Mouse (Mus musculus): ENCODE measurements around the gene Dntt.

Dntt gene

GRCm38 (mm10) chr19:41013591-41013990, 15.5 kb upstream of the Dntt start:
- no peak for DNase-seq

GRCm38 (mm10) chr19:41014003-41014402, 15.1 kb upstream of the Dntt start:
- DNase-seq = no peak

DNA sequence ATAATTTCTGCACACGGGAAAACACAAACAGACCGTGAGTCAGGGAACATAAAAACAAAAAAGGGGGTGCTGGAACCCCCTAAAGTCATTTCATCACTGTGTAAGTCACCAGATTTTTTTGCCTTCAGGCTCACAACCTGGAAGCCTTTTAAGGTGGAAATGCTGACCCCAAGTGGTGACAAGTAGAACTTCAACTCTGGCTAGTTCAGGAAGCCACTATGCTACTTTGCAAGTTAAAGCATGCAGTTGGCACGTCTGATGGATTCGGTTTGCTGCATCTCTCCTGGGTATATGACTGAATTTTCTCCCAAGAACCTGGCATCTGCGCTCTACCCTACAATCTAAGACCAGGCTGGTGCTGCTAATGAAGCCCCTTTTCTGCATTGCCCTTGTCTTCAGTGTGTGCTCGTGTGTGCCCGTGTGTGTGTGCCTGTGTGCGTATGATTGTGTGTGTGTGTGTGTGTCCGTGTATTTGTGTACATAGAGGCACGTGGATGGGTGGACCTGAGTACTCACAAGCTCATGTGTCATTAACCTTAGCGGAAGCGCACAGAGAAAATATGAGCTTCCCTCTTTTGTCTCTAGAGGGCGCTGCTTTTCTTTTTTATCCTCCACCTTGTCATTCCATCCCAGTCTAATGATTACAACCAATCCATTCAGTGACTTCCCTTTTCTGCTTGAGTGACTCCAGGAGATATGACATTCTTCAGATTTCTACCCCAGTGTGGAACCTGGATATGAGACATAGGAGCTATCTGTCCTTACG, 12.9 kb upstream of the Dntt start:
- peak; percentile 40 for DNase-seq

GRCm38 (mm10) chr19:41019164-41019675, 9.9 kb upstream of the Dntt start:
- no peak for DNase-seq

DNA sequence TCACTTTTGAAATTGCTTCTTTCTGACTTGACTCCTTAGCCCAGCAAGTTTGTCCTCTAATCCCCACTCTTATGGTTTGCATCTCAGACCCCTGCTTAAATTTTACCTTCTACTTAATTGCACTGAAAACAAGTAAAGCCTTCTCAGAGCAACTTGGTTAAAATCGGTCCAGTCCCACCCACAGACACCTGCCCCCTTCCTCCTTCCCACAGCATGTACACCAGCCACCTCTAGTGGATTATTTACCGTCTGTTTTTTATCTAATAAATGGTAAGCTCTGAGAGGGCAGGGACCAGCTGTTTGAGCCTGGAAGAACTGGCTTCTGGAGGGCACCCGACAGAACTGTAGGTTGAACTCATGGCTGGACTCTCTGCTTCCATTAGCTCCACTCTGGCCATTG, 8.5 kb upstream of the Dntt start:
- no peak for DNase-seq

DNA sequence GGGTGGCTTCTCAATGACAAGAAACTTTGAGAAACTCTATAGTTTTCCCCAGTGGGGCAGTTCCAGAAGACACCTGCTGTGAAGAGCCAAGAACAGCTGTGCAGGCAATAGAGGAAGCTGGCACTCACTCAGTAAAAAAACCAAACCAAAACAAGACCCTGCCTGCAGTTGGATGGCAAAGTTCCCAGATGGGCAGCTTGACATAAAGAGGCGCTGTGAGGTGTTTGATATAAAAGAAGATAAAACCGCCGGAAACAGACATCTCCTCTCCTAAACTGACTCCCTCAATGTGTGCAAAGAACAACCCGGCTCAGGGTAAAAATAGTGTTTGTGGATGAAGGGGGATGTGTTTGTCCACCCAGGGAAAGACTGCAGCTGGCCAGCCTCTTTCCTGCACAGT, 6.8 kb upstream of the Dntt start:
- DNase-seq = peak; percentile 23

DNA sequence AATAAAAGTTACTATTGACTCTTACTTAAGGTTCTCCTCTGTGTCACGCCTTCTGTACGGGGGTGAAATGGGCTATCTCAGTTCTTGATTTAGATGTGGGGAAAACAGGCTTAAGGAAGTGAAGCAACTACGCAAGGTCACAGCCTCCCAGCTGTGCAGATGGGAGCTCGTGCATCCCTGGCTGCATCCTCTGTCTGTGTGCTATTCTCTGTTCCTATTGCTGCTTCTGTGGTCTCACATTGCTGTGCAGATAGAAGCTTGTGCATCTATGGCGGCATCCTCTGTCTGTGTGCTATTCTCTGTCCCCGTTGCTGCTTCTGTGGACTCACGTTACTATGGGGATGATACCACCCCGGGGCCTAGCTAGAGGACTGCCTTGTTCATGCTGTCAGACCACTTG, 2.5 kb upstream of the Dntt start:
- no peak for DNase-seq

GRCm38 (mm10) chr19:41027024-41027423, 2.1 kb upstream of the Dntt start:
- no peak for DNase-seq

DNA sequence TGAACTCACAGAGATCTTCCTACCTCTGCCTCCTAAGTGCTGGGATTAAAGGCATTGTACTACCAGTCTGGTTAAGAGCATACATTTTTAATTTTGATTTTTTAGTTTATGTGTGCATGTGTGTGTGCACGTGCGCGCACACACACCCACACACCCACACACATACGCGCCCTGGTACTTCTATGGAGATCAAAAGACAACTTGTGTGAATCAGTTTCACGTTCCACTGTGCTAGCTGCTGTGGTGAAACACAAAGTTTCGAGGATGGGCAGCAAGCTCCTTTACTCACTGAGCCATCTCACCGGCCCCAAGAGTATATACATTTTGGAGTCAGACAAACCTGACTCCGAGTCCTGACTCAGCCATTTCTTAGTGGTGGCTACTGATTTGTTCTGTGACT, 1.5 kb upstream of the Dntt start:
- no peak for DNase-seq

GRCm38 (mm10) chr19:41030161-41030560, 1.1 kb downstream of the Dntt start:
- DNase-seq = no peak

DNA sequence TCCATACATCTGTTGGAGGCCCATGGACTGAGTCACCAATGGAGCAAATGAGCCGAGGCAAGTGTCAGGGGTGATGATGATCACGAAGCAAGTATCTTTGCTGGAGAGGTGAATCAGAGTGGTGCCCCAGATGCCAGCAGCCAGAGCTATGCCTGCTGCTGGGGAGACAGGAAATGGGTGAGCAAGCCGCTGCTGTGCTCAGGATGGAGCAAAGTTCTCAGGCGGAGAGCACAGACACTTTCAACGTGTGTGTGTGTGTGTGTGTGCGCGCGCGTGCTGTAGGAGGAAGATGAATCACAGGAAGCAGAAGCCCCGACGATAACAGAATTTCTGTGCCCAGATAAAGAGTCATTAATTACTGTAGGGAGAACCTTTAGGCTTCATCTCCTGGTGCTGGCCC, 1.9 kb downstream of the Dntt start:
- no peak for DNase-seq

GRCm38 (mm10) chr19:41031869-41032268, 2.8 kb downstream of the Dntt start:
- DNase-seq = no peak

DNA sequence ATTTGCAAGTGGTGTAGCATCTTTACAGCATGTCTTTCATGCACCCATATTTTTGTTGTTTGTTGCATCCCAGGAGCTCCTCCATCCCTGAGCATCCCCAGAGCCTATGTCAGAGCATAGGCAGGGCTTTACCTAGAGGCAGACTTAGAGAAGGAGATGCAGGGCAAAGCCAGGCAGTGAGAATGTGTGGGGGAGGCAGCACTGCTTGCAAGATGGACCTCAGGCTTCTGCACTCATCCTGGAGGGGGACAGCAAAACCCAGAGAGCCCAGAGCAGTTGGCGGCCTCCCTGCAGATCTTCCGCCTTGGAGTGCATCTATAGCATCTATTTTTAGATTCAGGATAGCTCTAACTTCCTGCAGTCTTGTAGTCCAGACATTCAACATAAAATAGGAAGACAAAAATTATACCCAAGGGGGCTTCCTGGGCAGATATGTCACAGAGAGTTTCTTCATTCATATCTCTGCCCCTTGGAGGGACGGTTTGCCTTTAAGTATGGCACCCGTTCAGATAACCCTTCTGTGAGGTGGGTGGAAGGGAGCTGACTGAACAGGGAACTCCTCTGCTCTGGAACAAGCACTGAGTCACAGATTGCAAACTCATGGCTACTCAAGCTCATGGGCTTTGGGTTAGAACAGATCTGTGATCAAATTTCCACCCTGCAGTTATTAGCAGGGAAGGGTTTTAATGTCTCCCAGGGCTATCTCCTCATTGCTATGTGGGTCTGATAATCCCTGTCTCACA, 6.9 kb downstream of the Dntt start:
- DNase-seq = no peak

DNA sequence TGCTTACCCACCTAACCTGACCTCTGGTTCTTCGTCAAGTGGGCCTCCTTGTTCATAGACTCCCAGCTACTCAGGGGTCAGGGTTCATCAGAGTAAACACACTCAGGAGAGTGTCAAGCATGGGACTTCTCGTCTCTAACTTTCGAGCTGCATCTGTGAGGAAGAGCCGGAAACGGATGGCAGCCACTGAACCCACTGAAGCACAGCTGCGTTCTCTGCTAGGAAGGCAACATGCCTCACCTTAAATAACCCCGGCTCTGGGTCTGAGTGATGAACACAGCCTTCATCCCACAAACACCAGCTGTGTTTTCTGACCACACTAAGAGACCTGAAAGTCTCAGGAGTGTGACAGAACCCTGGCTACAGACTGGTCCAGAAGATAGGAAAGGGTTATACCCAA, 10.0 kb downstream of the Dntt start:
- DNase-seq = no peak

- no peak for DNase-seq
Observed at GRCm38 (mm10) chr19:41045091-41045770, 16.2 kb downstream of the Dntt start.

DNA sequence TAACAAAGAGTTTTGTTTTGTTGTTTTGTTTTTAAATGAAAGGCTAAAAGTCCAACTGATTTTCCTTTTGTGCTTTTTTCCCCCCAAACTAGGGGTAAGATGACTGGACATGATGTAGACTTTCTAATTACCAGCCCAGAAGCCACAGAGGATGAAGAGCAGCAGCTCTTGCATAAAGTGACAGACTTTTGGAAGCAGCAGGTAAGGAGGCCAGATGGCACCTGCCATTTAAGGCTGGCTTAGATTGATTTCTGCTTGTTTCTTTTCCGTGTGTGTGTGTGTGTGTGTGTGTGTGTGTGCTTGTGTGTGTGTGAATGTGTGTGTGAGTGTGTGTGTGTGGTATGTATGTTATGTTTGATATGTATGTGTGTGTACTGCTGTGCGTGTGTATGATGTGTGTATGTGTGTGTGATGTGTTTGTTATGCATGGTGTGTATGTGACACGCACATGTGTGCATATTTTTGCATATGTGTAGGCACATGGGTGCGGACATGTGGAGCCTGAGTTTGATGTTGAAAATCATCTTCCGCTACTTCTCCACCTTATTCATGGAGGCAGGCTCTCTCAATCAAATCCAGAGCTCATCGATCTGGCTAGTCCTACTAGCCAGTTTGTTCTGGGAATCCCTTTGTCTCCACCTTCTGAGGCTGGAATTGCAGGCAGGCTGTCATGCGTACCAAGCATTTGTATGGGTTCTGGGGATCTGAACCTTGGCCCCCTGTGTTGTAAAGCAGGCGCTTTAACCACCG, 18.5 kb downstream of the Dntt start:
- DNase-seq = peak; percentile 26

GRCm38 (mm10) chr19:41048187-41048559, 19.1 kb downstream of the Dntt start:
- no peak for DNase-seq

DNA sequence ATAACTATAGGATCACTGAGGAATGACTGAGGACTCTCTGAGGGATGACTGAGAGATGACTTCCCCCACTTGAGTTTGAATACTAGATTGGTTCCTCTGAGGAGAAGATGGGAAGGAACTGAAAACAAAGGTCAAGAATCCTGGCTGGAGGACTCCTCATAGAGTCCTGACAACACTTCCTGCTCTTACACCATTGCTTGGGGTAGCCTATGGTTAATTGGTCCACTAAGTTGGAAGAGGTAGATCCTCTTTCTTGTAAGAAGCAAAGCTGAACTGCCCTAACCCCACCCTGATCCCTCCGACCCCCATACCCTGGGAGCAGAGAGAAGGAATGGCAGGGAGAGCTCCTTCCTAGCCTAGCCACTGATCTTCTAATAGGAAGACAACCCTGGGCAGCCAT, 22.6 kb downstream of the Dntt start:
- DNase-seq = no peak

DNA sequence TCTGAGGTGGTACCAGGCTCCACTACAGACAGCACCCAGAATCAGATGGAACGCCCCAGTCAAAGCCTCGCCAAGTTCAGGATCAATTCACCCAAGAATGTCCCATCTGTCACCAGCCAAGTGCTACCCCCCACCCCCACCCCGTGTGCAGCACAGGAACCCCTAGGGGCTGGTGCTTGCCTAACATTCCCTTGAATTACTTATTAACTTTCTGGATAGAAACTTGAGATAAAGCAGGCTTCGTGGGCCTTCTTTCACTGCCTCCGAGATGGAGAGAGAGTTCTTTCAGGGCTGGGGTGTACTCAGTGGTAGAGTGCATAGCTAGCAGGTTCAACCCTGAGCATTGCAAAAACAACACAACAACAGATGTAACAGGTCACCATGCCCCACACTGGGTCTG, 23.2 kb downstream of the Dntt start:
- no peak for DNase-seq

- no peak for DNase-seq
Observed at GRCm38 (mm10) chr19:41053530-41053929, 24.5 kb downstream of the Dntt start.

- DNase-seq = no peak
Observed at GRCm38 (mm10) chr19:41054702-41055101, 25.6 kb downstream of the Dntt start.

- DNase-seq = peak; percentile 99
Observed at GRCm38 (mm10) chr19:41071500-41071899, 42.4 kb downstream of the Dntt start.
